Comparison of ENCODE assay signal across 8 mouse cellular contexts in the genomic region with DNA sequence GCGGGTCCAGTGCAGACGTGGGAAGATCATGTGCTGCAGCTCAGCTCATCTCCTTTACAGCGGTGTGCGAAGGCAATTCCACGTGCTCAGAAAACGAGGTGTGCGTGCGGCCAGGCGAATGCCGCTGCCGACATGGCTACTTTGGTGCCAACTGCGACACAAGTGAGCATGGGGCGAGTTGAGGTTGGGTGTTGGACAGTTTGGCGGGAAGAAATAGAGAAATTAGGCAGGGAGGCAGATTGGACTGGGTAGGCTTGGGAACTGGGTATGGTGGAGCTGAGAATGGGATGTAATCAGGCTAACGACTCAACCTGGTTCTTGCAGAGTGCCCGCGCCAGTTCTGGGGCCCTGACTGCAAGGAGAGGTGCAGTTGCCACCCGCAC. TPM values are rescaled to one million over a fixed set of nuclear protein-coding genes. Genes with fewer than 3 reads are reported as not detected.
DNase-seq lines count a peak whose midpoint lies in the region; ATAC-seq and TF ChIP-seq lines count a peak whose summit lies in the region.
"Had no signal": no experiment of that assay in that cellular context is flagged by ENCODE, and none has a peak within 500 bp of the region (broad histone marks: within the 10 kb centered on the region; RNA-seq: fewer than 3 reads in every experiment).

No protein-coding gene starts in this region.

- TF ChIP-seq CTCF in lung, embryonic 14.5 days (IDR thresholded peaks at IDR 0.05; ENCODE audit: low read depth), result no peak
- no peak for TF ChIP-seq CTCF in olfactory bulb, adult 2 months (IDR thresholded peaks at IDR 0.05; ENCODE audit: insufficient read depth, low read depth, low read length)
- TF ChIP-seq CTCF in thymus, adult 2 months (IDR thresholded peaks at IDR 0.05; ENCODE audit: borderline replicate concordance, control insufficient read depth, extremely low read depth, insufficient read depth, low read length, poor library complexity), result no peak

- DNase-seq in lung, embryonic 14.5 days, result peak; percentile 25
- DNase-seq in lung, postnatal 36 days, result no peak
- no peak for DNase-seq in forebrain, embryonic 14.5 days (ENCODE audit: low spot score)
- no peak for DNase-seq in limb, embryonic 11.5 days (ENCODE audit: low spot score)
- no peak for DNase-seq in thymus, adult 2 months

- no peak for TF ChIP-seq POLR2A in olfactory bulb, adult 2 months (IDR thresholded peaks at IDR 0.05; ENCODE audit: insufficient read depth, low read depth, low read length)
- no peak for TF ChIP-seq POLR2A in thymus, adult 2 months (IDR thresholded peaks at IDR 0.05; ENCODE audit: control insufficient read depth, extremely low read depth, insufficient read depth, low read length, poor library complexity)

- peaks cover 50% of the 10 kb centered on the region for H3K4me1 ChIP-seq in lung, embryonic 14.5 days (ENCODE audit: insufficient read depth)
- H3K4me1 ChIP-seq in forebrain, embryonic 14.5 days (ENCODE audit: control insufficient read depth, insufficient read depth, low read length), result peaks cover 32% of the 10 kb centered on the region
- peaks cover 73% of the 10 kb centered on the region for H3K4me1 ChIP-seq in limb, embryonic 11.5 days (ENCODE audit: control insufficient read depth, insufficient read depth, low read length)
- peaks cover 35% of the 10 kb centered on the region for H3K4me1 ChIP-seq in olfactory bulb, adult 2 months (ENCODE audit: control insufficient read depth, insufficient read depth, low read length)
- H3K4me1 ChIP-seq in thymus, adult 2 months (replicated peaks; ENCODE audit: control insufficient read depth, insufficient read depth, low read length), result peaks cover 26% of the 10 kb centered on the region

- WGBS in lung, embryonic 14.5 days, result 26% methylated on average over 18 of the region's 18 CpGs
- 3% methylated on average over 18 of the region's 18 CpGs for WGBS in forebrain, embryonic 14.5 days
- 6% methylated on average over 18 of the region's 18 CpGs for WGBS in limb, embryonic 11.5 days
- 12% methylated on average over 18 of the region's 18 CpGs for WGBS in olfactory bulb, adult 2 months
- WGBS in thymus, adult 2 months, result 17% methylated on average over 18 of the region's 18 CpGs

- H3K27me3 ChIP-seq in lung, embryonic 14.5 days (ENCODE audit: insufficient read depth, low read length), result peaks cover 63% of the 10 kb centered on the region
- peaks cover 90% of the 10 kb centered on the region for H3K27me3 ChIP-seq in forebrain, embryonic 14.5 days (replicated peaks; ENCODE audit: control insufficient read depth, insufficient read depth, low read length)
- peaks cover 28% of the 10 kb centered on the region for H3K27me3 ChIP-seq in limb, embryonic 11.5 days (ENCODE audit: control insufficient read depth, insufficient read depth, low read length)
- H3K27me3 ChIP-seq in thymus, adult 2 months (ENCODE audit: control insufficient read depth, insufficient read depth, low read length), result peaks cover 60% of the 10 kb centered on the region

- H3K36me3 ChIP-seq in lung, embryonic 14.5 days (ENCODE audit: insufficient read depth), result peaks cover 42% of the 10 kb centered on the region; the same call in 1 of the 2 replicates
- no peaks in the 10 kb centered on the region for H3K36me3 ChIP-seq in forebrain, embryonic 14.5 days (ENCODE audit: control insufficient read depth, insufficient read depth, low read length)
- H3K36me3 ChIP-seq in limb, embryonic 11.5 days (ENCODE audit: control insufficient read depth, insufficient read depth, low read length), result peaks cover 9% of the 10 kb centered on the region
- H3K36me3 ChIP-seq in thymus, adult 2 months (ENCODE audit: control insufficient read depth, insufficient read depth, low read length), result no peaks in the 10 kb centered on the region

- no peaks in the 10 kb centered on the region for H3K9me3 ChIP-seq in lung, embryonic 14.5 days (ENCODE audit: low read depth, low read length)
- no peaks in the 10 kb centered on the region for H3K9me3 ChIP-seq in forebrain, embryonic 14.5 days (replicated peaks; ENCODE audit: control insufficient read depth, low read length)
- no peaks in the 10 kb centered on the region for H3K9me3 ChIP-seq in limb, embryonic 11.5 days (ENCODE audit: control insufficient read depth, low read length)

- H3K9ac ChIP-seq in lung, embryonic 14.5 days, result peak overlapping the region; percentile 29
- H3K9ac ChIP-seq in forebrain, embryonic 14.5 days (ENCODE audit: low read length), result no peak overlapping the region
- peak overlapping the region; percentile 49; the same call in 1 of the 2 replicates for H3K9ac ChIP-seq in limb, embryonic 11.5 days (ENCODE audit: low read length)

- peak overlapping the region; percentile 31 for H3K4me3 ChIP-seq in lung, embryonic 14.5 days (ENCODE audit: low read depth, low read length)
- H3K4me3 ChIP-seq in forebrain, embryonic 14.5 days (ENCODE audit: low read depth, low read length), result peak overlapping the region; percentile 30
- peak overlapping the region; percentile 23 for H3K4me3 ChIP-seq in limb, embryonic 11.5 days (ENCODE audit: low read depth, low read length)
- H3K4me3 ChIP-seq in olfactory bulb, adult 2 months (ENCODE audit: insufficient read depth, low read depth, low read length), result peak overlapping the region; percentile 32
- H3K4me3 ChIP-seq in thymus, adult 2 months (ENCODE audit: control insufficient read depth, insufficient read depth, low read length), result no peak overlapping the region

- ATAC-seq in lung, embryonic 14.5 days (ENCODE audit: insufficient read depth), result no peak
- no peak for ATAC-seq in forebrain, embryonic 14.5 days
- no peak for ATAC-seq in limb, embryonic 11.5 days (ENCODE audit: insufficient number of reproducible peaks, low FRiP score, low TSS enrichment, low read depth)
- no peak for ATAC-seq in granulocyte monocyte progenitor cell, adult 5-6 weeks (replicated peaks; ENCODE audit: poor library complexity, severe bottlenecking)
- ATAC-seq: activated CD4-positive, CD25-positive, alpha-beta regulatory T cell, adult 4 months had no signal

- peak overlapping the region; percentile 59 for H3K4me2 ChIP-seq in lung, embryonic 14.5 days
- peak overlapping the region; percentile 54 for H3K4me2 ChIP-seq in forebrain, embryonic 14.5 days (ENCODE audit: low read length)
- peak overlapping the region; percentile 50 for H3K4me2 ChIP-seq in limb, embryonic 11.5 days (ENCODE audit: low read depth, severe bottlenecking)

- no peak overlapping the region for H3K27ac ChIP-seq in lung, embryonic 14.5 days (ENCODE audit: low read depth)
- H3K27ac ChIP-seq in forebrain, embryonic 14.5 days (ENCODE audit: low read depth, low read length), result no peak overlapping the region
- H3K27ac ChIP-seq in limb, embryonic 11.5 days (replicated peaks; ENCODE audit: low read depth, low read length), result no peak overlapping the region
- H3K27ac ChIP-seq in olfactory bulb, adult 2 months (ENCODE audit: insufficient read depth, low read depth, low read length), result no peak overlapping the region
- H3K27ac ChIP-seq in thymus, adult 2 months (ENCODE audit: control insufficient read depth, insufficient read depth, low read length), result no peak overlapping the region

RNA-seq across cellular contexts. Expression of a gene that starts 5.4 kb away (rescaled TPM):
- 32.7 and 36.3 TPM in 2 replicates for polyA plus RNA-seq in lung, embryonic 14.5 days (2014; fragmentation: Nextera tagmentation; extraction: Ambion mirVana)
- 0.89 and 1.1 TPM in 2 replicates for polyA plus RNA-seq in forebrain, embryonic 14.5 days (2014; fragmentation: Nextera tagmentation; extraction: Ambion mirVana)
- polyA plus RNA-seq in limb, embryonic 11.5 days (2014; fragmentation: Nextera tagmentation; extraction: Ambion mirVana), result 23.4 and 26.4 TPM in 2 replicates
- polyA plus RNA-seq in olfactory bulb, adult 2 months (2012; ENCODE audit: insufficient read depth, insufficient read length, low replicate concordance, missing spikeins), result not detected in 2 replicates
- total RNA-seq in granulocyte monocyte progenitor cell, adult 5-6 weeks (2014; fragmentation: Nextera tagmentation), result 1.1 TPM in 1 of 2 replicates, not detected in the other
- total RNA-seq in granulocyte monocyte progenitor cell, adult 5-6 weeks (2017), result not detected in 2 replicates
- polyA plus RNA-seq in thymus, adult 2 months (2012; rRNA removed), result 41.0 and 41.2 TPM in 2 replicates
- polyA plus RNA-seq: activated CD4-positive, CD25-positive, alpha-beta regulatory T cell, adult 4 months had no signal

RNA-seq across cellular contexts. Expression of a gene that starts 30.5 kb away (rescaled TPM):
- 0.18 TPM in 1 of 2 replicates, not detected in the other for polyA plus RNA-seq in lung, embryonic 14.5 days (2014; fragmentation: Nextera tagmentation; extraction: Ambion mirVana)
- 1.0 and 1.5 TPM in 2 replicates for polyA plus RNA-seq in forebrain, embryonic 14.5 days (2014; fragmentation: Nextera tagmentation; extraction: Ambion mirVana)
- 0.73 and 0.77 TPM in 2 replicates for polyA plus RNA-seq in limb, embryonic 11.5 days (2014; fragmentation: Nextera tagmentation; extraction: Ambion mirVana)
- not detected in 2 replicates for polyA plus RNA-seq in olfactory bulb, adult 2 months (2012; ENCODE audit: insufficient read depth, insufficient read length, low replicate concordance, missing spikeins)
- not detected in 2 replicates for total RNA-seq in granulocyte monocyte progenitor cell, adult 5-6 weeks (2014; fragmentation: Nextera tagmentation)
- total RNA-seq in granulocyte monocyte progenitor cell, adult 5-6 weeks (2017), result not detected in 2 replicates
- polyA plus RNA-seq in thymus, adult 2 months (2012; rRNA removed), result not detected in 2 replicates
- polyA plus RNA-seq: activated CD4-positive, CD25-positive, alpha-beta regulatory T cell, adult 4 months had no signal

RNA-seq across cellular contexts. Expression of a gene that starts 35.7 kb away (rescaled TPM):
- polyA plus RNA-seq in lung, embryonic 14.5 days (2014; fragmentation: Nextera tagmentation; extraction: Ambion mirVana), result 2.6 and 2.7 TPM in 2 replicates
- 4.0 and 5.0 TPM in 2 replicates for polyA plus RNA-seq in forebrain, embryonic 14.5 days (2014; fragmentation: Nextera tagmentation; extraction: Ambion mirVana)
- polyA plus RNA-seq in limb, embryonic 11.5 days (2014; fragmentation: Nextera tagmentation; extraction: Ambion mirVana), result 3.0 and 3.2 TPM in 2 replicates
- not detected in 2 replicates for polyA plus RNA-seq in olfactory bulb, adult 2 months (2012; ENCODE audit: insufficient read depth, insufficient read length, low replicate concordance, missing spikeins)
- 3.0 and 5.2 TPM in 2 replicates for total RNA-seq in granulocyte monocyte progenitor cell, adult 5-6 weeks (2014; fragmentation: Nextera tagmentation)
- total RNA-seq in granulocyte monocyte progenitor cell, adult 5-6 weeks (2017), result not detected in 2 replicates
- polyA plus RNA-seq in thymus, adult 2 months (2012; rRNA removed), result 22.4 and 27.4 TPM in 2 replicates

RNA-seq across cellular contexts. Expression of a gene that starts 43.0 kb away (rescaled TPM):
- polyA plus RNA-seq in lung, embryonic 14.5 days (2014; fragmentation: Nextera tagmentation; extraction: Ambion mirVana), result 67.0 and 70.7 TPM in 2 replicates
- 68.2 and 71.9 TPM in 2 replicates for polyA plus RNA-seq in forebrain, embryonic 14.5 days (2014; fragmentation: Nextera tagmentation; extraction: Ambion mirVana)
- 68.2 and 68.7 TPM in 2 replicates for polyA plus RNA-seq in limb, embryonic 11.5 days (2014; fragmentation: Nextera tagmentation; extraction: Ambion mirVana)
- polyA plus RNA-seq in olfactory bulb, adult 2 months (2012; ENCODE audit: insufficient read depth, insufficient read length, low replicate concordance, missing spikeins), result not detected in 2 replicates
- total RNA-seq in granulocyte monocyte progenitor cell, adult 5-6 weeks (2014; fragmentation: Nextera tagmentation), result 16.7 and 20.1 TPM in 2 replicates
- 13.2 and 24.6 TPM in 2 replicates for total RNA-seq in granulocyte monocyte progenitor cell, adult 5-6 weeks (2017)
- polyA plus RNA-seq in thymus, adult 2 months (2012; rRNA removed), result 72.7 and 75.1 TPM in 2 replicates

Comparison
In these comparisons a context has a peak if more than half of its experiments do, and no peak if none do; other contexts are left out.
1. RNA of a gene that starts 5.4 kb away (polyA plus RNA-seq): 41.0 to 41.2 TPM in thymus, adult 2 months, 32.7 to 36.3 TPM in lung, embryonic 14.5 days and 23.4 to 26.4 TPM in limb, embryonic 11.5 days; 0.89 to 1.1 TPM in forebrain, embryonic 14.5 days and not detected in olfactory bulb, adult 2 months; every median in the first group is over 10 times any median in the second.
2. Peak in every context shown above with its lines, with median percentiles within 50 percentile points of each other: H3K4me2 ChIP-seq.